Mouse (Mus musculus) brain, embryonic 14.5 days (tissue): ENCODE measurements at regions not wholly inside any gene's neighbourhood (a gene's known extent, or its start where the extent isn't known, plus 50 kb on each side); places are given as distances from the start of the nearest gene placed in this dataset.
A peak's percentile ranks its signal among the peaks of the same experiment; 100 is the strongest.

ENCODE experiments used
- DNase-seq: peaks from one replicate; pipeline ENCODE4 v3.0.0-alpha.2; 2011; ENCODE audit warnings: low read depth
- CTCF ChIP-seq: fragments of 200-500 bp; IDR thresholded peaks from 2 replicates; pipeline ENCODE4 v1.5.1; 2012; ENCODE audit warnings: inconsistent platforms, mild to moderate bottlenecking, moderate library complexity, borderline replicate concordance; ENCODE audit not compliant: insufficient read depth, insufficient read length; ENCODE audit errors: extremely low read depth
- POLR2A ChIP-seq: fragments of 200-500 bp; IDR thresholded peaks from 2 replicates; pipeline ENCODE4 v1.6.1; 2012; ENCODE audit warnings: mild to moderate bottlenecking, inconsistent platforms, borderline replicate concordance; ENCODE audit not compliant: poor library complexity, insufficient read depth, insufficient read length, severe bottlenecking; ENCODE audit errors: extremely low read depth

- no peak for TF ChIP-seq POLR2A
- DNase-seq: no peak
Measured at GRCm38 (mm10) chr9:14091099-14091930, 183.6 kb upstream of the Sesn3 start.

GRCm38 (mm10) chr9:14092996-14093442 lies 181.8 kb upstream of the Sesn3 start:
- TF ChIP-seq CTCF: no peak
- no peak for TF ChIP-seq POLR2A

DNA sequence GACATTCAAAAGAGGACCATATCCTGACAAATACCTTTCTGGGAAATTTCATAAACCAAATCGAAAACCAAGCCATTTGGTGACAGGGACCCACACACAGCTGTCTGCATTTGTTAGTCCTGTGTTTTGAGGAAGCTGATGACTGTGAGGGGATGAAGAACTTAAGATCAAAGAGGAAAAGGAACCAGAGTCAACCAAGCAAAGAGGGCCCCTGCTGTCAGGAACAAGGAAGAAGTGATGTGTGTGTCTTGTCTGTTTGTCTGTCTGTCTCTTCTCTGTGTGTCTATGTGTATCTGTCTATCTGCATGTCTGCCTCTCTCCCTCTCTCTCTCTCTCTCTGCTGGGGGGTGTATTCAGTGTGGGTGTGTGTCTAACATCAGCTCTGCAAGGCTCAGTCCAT lies 171.3 kb upstream of the Sesn3 start:
- TF ChIP-seq CTCF (no peak), POLR2A (no peak)
- DNase-seq: no peak

More at GRCm38 (mm10) chr9:14092996-14093442, 181.8 kb upstream of the Sesn3 start:
- no peak for DNase-seq

DNA sequence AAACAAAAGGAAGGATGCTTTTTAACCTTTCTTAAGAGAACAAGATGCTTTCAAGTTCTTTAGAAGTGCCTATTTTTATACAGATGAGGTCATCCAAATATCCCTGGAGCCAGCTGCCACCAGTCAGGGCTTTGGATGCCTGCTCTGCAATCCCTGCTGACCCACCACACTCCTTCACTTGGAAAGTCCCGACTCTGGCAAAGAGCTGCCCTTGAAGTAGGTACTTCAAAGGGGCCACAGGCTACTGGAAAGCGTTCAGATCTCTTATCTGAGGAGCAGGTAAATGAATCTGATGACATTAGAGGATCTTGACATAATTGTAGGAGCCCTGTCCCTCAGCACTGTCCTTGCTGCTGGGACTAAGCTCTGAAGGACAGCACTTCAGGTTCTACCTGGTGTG lies 169.9 kb upstream of the Sesn3 start:
- no peak for DNase-seq
- TF ChIP-seq POLR2A (no peak), CTCF (no peak)

DNA sequence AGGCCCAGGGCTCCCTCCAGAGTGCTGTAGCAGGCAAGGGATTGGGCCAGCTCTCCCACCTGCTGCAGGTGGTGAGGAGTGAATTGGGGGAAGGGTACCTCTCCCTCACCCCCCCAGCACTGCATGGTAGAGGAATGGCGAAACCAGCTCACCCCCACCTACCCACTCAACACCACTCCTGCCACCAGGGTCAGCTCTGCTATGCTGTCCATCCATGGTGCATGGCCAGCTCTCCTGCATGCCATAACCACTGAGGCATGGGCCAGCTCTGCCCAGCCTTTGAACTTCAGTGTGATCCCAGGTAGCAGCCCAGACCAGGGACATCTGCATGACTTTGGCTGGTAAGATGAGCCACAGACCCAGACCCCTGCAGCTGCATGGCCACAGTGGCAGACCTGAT lies 168.5 kb upstream of the Sesn3 start:
- no peak for DNase-seq
- TF ChIP-seq CTCF: no peak
- no peak for TF ChIP-seq POLR2A

DNA sequence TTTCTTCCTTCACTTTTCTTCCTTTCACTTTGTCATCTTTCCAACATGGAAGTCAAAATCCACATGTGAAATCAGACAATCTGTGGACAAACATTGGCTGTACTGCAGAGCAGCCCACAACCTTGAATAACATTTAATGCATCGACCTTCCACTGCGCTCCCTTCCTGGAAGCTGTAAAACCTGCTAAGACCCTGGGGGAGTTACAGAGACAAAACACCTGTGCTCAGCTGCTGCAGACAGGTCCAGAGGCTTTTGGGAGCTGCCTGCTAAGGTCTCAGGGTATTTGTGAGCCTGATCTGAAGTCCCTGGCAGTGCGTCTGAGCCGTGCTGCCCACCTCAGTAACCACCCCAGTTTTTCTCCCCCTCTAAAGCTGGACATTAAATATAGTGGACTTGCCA lies 166.1 kb upstream of the Sesn3 start:
- TF ChIP-seq CTCF (no peak), POLR2A (no peak)
- no peak for DNase-seq

GRCm38 (mm10) chr9:14109492-14109891 lies 165.4 kb upstream of the Sesn3 start:
- TF ChIP-seq CTCF: no peak
- TF ChIP-seq POLR2A: no peak
- DNase-seq: no peak

GRCm38 (mm10) chr9:14111713-14112112 lies 163.2 kb upstream of the Sesn3 start:
- DNase-seq: peak; percentile 44
- no peak for TF ChIP-seq CTCF
- no peak for TF ChIP-seq POLR2A

DNA sequence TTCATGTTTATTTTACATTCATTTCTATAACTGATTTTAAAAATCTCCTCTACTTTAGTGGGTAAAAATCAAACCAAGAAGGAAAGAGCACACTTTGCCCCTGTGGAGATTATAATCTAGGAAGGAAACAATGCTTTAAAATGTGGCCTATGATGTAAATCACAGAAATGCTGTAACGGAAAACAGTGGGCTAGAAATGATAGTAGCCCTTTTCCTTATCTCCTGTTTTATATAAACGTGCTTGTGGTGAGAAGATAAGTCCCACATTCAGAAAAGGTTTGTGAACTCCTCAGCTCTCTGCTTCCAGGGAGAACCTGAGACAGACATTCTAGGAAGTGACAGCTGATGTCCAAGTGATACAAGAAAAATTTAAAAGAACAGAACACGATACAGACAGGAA lies 159.3 kb upstream of the Sesn3 start:
- no peak for DNase-seq
- TF ChIP-seq CTCF: no peak
- TF ChIP-seq POLR2A: no peak

- TF ChIP-seq POLR2A: no peak
- no peak for TF ChIP-seq CTCF
- DNase-seq: no peak
Measured at GRCm38 (mm10) chr9:14116097-14116840, 158.6 kb upstream of the Sesn3 start.

- DNase-seq: no peak
- TF ChIP-seq CTCF: no peak
- TF ChIP-seq POLR2A: no peak
Measured at GRCm38 (mm10) chr9:14133372-14133771, 141.5 kb upstream of the Sesn3 start.

DNA sequence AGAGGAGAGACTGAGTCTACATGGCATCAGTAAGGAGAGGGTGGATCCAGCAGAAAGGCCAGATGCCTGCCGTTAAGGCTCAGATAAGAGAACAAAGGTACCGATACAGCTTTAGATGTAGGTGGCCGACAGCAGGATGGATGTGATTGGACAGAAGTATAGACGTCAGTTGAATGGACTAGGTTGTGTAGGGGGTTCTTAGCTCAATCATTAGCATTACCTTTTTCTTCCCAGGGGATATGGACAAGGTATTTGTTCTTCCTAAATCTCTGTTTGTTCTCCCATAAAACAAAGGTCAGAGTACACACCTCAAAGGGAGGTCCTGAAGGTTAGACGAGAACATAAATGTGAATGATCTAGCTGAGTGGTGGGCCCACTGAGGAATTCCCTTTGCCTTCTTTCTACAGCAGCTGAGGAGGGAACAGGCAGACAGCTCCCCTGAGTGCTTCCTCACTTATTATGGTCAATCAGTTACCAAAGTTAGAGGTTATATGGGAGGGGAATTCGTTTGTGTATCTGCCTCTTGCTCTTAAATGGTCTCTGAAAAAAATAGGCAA lies 139.9 kb upstream of the Sesn3 start:
- TF ChIP-seq POLR2A: no peak
- TF ChIP-seq CTCF: no peak
- DNase-seq: no peak

GRCm38 (mm10) chr9:14141321-14141720 lies 133.5 kb upstream of the Sesn3 start:
- DNase-seq: no peak
- TF ChIP-seq POLR2A (no peak), CTCF (no peak)
